Mouse (Mus musculus) liver, embryonic 14.5 days (tissue): ENCODE results near the gene Zbtb11.

Experiments used
- CTCF ChIP-seq: IDR thresholded peaks from 2 replicates; pipeline ENCODE4 v1.5.1; 2016; ENCODE audit warnings: antibody characterized with exemption, low read depth, control low read depth
- EP300 ChIP-seq: IDR thresholded peaks from 2 replicates; pipeline ENCODE4 v1.6.1; 2016; ENCODE audit warnings: antibody characterized with exemption, low read depth

- no peak for TF ChIP-seq EP300
- no peak for TF ChIP-seq CTCF
Measured at GRCm38 (mm10) chr16:55994235-55994634, 20.6 kb downstream of the Zbtb11 start.
